Mouse (Mus musculus) MEL (cell line): Measurements from ENCODE around the gene Gm17545. TPM values are rescaled to one million over a fixed set of nuclear protein-coding genes. Genes with fewer than 3 reads are reported as not detected.
A peak's percentile ranks its signal among the peaks of the same experiment; 100 is the strongest.

Experiments used
- DNase-seq: peaks from one replicate; pipeline ENCODE4 v3.0.0; 2011; ENCODE audit warnings: low read depth, low spot score
- H3K27ac ChIP-seq: 2 replicates; pipeline ENCODE4 v1.5.1; 2012; ENCODE audit warnings: low read depth, mild to moderate bottlenecking, control low read depth, low read length, moderate library complexity; ENCODE audit not compliant: control insufficient read depth
- H3K27me3 ChIP-seq, 2 experiments: fragments of 150-350 bp in 1 of 2; sonication (generic) in 1 of 2; 2 replicates each; pipeline ENCODE4 v1.6.1; 2012; ENCODE audit warnings: low read length in 2 of 2, mild to moderate bottlenecking in 2 of 2, improper control_type of control experiment in 1 of 2, moderate library complexity in 1 of 2; ENCODE audit not compliant: insufficient read depth in 2 of 2, control insufficient read depth in 1 of 2
- H3K36me3 ChIP-seq, 2 experiments: 2 replicates each; pipeline ENCODE4 v1.6.1; 2012 to 2014; ENCODE audit warnings: low read length in 2 of 2, improper control_type of control experiment in 1 of 2, inconsistent platforms in 1 of 2, mild to moderate bottlenecking in 1 of 2; ENCODE audit not compliant: insufficient read depth in 2 of 2, control insufficient read depth in 1 of 2
- H3K4me1 ChIP-seq, 2 experiments: fragments of 150-350 bp in 1 of 2; sonication (generic) in 1 of 2; 2 replicates each; pipeline ENCODE4 v1.6.1; 2012; ENCODE audit warnings: low read length in 2 of 2, improper control_type of control experiment in 1 of 2, mild to moderate bottlenecking in 1 of 2; ENCODE audit not compliant: insufficient read depth in 2 of 2, control insufficient read depth in 1 of 2
- H3K4me3 ChIP-seq, 2 experiments: fragments of 150-350 bp in 1 of 2; sonication (generic) in 1 of 2; 2 replicates each; pipeline ENCODE4 v1.5.1; 2012; ENCODE audit warnings: low read depth in 2 of 2, low read length in 2 of 2, mild to moderate bottlenecking in 2 of 2, moderate library complexity in 2 of 2, control low read depth in 1 of 2, improper control_type of control experiment in 1 of 2; ENCODE audit not compliant: control insufficient read depth in 1 of 2, insufficient read depth in 1 of 2
- H3K79me2 ChIP-seq: 2 replicates; pipeline ENCODE4 v1.6.1; 2012; ENCODE audit warnings: mild to moderate bottlenecking, low read length, moderate library complexity; ENCODE audit not compliant: control insufficient read depth, poor library complexity, insufficient read depth
- H3K9ac ChIP-seq: 2 replicates; pipeline ENCODE4 v1.6.1; 2012; ENCODE audit warnings: low read depth, mild to moderate bottlenecking, control low read depth, low read length, moderate library complexity; ENCODE audit not compliant: control insufficient read depth, poor library complexity, severe bottlenecking
- H3K9me3 ChIP-seq: fragments of 150-350 bp; sonication (generic); replicated peaks from 2 replicates; pipeline ENCODE4 v1.6.1; 2012; ENCODE audit warnings: mild to moderate bottlenecking, low read length, improper control_type of control experiment, moderate library complexity; ENCODE audit not compliant: insufficient read depth
- CTCF ChIP-seq, 3 experiments: IDR thresholded peaks in 2 of 3; conservative IDR thresholded peaks in 1 of 3; 2 replicates each; pipeline ENCODE4 v1.5.1; 2011 to 2012; ENCODE audit warnings: low read length in 3 of 3, low read depth in 2 of 3, mild to moderate bottlenecking in 2 of 3, improper control_type of control experiment in 1 of 3, inconsistent platforms in 1 of 3, mixed read lengths in 1 of 3, moderate library complexity in 1 of 3; ENCODE audit not compliant: control insufficient read depth in 1 of 3, insufficient read depth in 1 of 3, poor library complexity in 1 of 3, severe bottlenecking in 1 of 3
- ELF1 ChIP-seq: IDR thresholded peaks from 2 replicates; pipeline ENCODE4 v1.6.1; 2014; ENCODE audit warnings: low read depth, mild to moderate bottlenecking, inconsistent platforms, low read length, improper control_type of control experiment, moderate library complexity
- EP300 ChIP-seq, 2 experiments: IDR thresholded peaks; 2 replicates each; pipeline ENCODE4 v1.6.1; 2011; ENCODE audit warnings: improper control_type of control experiment in 2 of 2, low read length in 2 of 2, low read depth in 1 of 2, mild to moderate bottlenecking in 1 of 2
- GABPA ChIP-seq: IDR thresholded peaks from 2 replicates; pipeline ENCODE4 v1.6.1; 2012; ENCODE audit warnings: low read depth, mild to moderate bottlenecking, inconsistent platforms, low read length, improper control_type of control experiment, moderate library complexity
- JUND ChIP-seq: IDR thresholded peaks from 2 replicates; pipeline ENCODE4 v1.6.1; 2011; ENCODE audit warnings: low read depth, mild to moderate bottlenecking, improper control_type of control experiment, low read length
- MAFK ChIP-seq: IDR thresholded peaks from 2 replicates; pipeline ENCODE4 v1.6.1; 2011; ENCODE audit warnings: low read depth, mild to moderate bottlenecking, low read length, improper control_type of control experiment, borderline replicate concordance
- MAX ChIP-seq: IDR thresholded peaks from 2 replicates; pipeline ENCODE4 v1.6.1; 2011; ENCODE audit warnings: low read length, improper control_type of control experiment
- MXI1 ChIP-seq: IDR thresholded peaks from 2 replicates; pipeline ENCODE4 v1.6.1; 2011; ENCODE audit warnings: mild to moderate bottlenecking, low read depth, low read length, improper control_type of control experiment
- MYB ChIP-seq: IDR thresholded peaks from 2 replicates; pipeline ENCODE4 v1.6.1; 2011; ENCODE audit warnings: mild to moderate bottlenecking, low read depth, low read length, improper control_type of control experiment
- NELFE ChIP-seq: IDR thresholded peaks from 2 replicates; pipeline ENCODE4 v1.6.1; 2011; ENCODE audit warnings: low read depth, low read length, improper control_type of control experiment
- NRF1 ChIP-seq: IDR thresholded peaks from 2 replicates; pipeline ENCODE4 v1.6.1; 2014; ENCODE audit warnings: low read depth, mild to moderate bottlenecking, inconsistent platforms, low read length, improper control_type of control experiment, moderate library complexity; ENCODE audit not compliant: poor library complexity, insufficient read depth, severe bottlenecking
- POLR2AphosphoS5 ChIP-seq: IDR thresholded peaks from 2 replicates; pipeline ENCODE4 v1.6.1; 2012; ENCODE audit warnings: low read depth, borderline replicate concordance, mild to moderate bottlenecking, inconsistent platforms, low read length, moderate library complexity, mixed read lengths
- RAD21 ChIP-seq: IDR thresholded peaks from 2 replicates; pipeline ENCODE4 v1.6.1; 2011; ENCODE audit warnings: mild to moderate bottlenecking, low read depth, low read length, improper control_type of control experiment
- TCF12 ChIP-seq: IDR thresholded peaks from 2 replicates; pipeline ENCODE4 v1.6.1; 2014; ENCODE audit warnings: low read depth, mild to moderate bottlenecking, inconsistent platforms, low read length, improper control_type of control experiment, moderate library complexity
- UBTF ChIP-seq: IDR thresholded peaks from 2 replicates; pipeline ENCODE4 v1.6.1; 2012; ENCODE audit warnings: low read depth, mild to moderate bottlenecking, inconsistent platforms, low read length, improper control_type of control experiment, moderate library complexity, borderline replicate concordance; ENCODE audit not compliant: insufficient read depth
- USF2 ChIP-seq, 2 experiments: IDR thresholded peaks; 2 replicates each; pipeline ENCODE4 v1.6.1; 2011 to 2012; ENCODE audit warnings: improper control_type of control experiment in 2 of 2, low read length in 2 of 2, borderline replicate concordance in 1 of 2, inconsistent platforms in 1 of 2, low read depth in 1 of 2, mild to moderate bottlenecking in 1 of 2; ENCODE audit not compliant: insufficient read depth in 1 of 2
- ZKSCAN1 ChIP-seq: IDR thresholded peaks from 2 replicates; pipeline ENCODE4 v1.6.1; 2012; ENCODE audit warnings: low read depth, mild to moderate bottlenecking, inconsistent platforms, low read length, improper control_type of control experiment, moderate library complexity
- polyA plus RNA-seq, 2 experiments: library from polyadenylated mRNA; stranded (reverse) in 1 of 2; unstranded in 1 of 2; fragments of >175 nt in 1 of 2; fragments of >200 nt in 1 of 2; gene quantifications; 2 replicates each; pipeline versions ENCODE4 v1.2.1 to v1.2.4; 2012; ENCODE audit warnings: low replicate concordance in 2 of 2, low read depth in 1 of 2; ENCODE audit not compliant: insufficient read length in 2 of 2, insufficient read depth in 1 of 2, missing spikeins in 1 of 2
- total RNA-seq: library from RNA; depleted of rRNA; stranded (reverse); fragments of 300-350 nt; gene quantifications from 2 replicates; pipeline ENCODE4 v1.2.3, GENCODE M21; 2012

The Gm17545 gene
- total and polyA plus RNA-seq, 3 experiments = not detected

DNA sequence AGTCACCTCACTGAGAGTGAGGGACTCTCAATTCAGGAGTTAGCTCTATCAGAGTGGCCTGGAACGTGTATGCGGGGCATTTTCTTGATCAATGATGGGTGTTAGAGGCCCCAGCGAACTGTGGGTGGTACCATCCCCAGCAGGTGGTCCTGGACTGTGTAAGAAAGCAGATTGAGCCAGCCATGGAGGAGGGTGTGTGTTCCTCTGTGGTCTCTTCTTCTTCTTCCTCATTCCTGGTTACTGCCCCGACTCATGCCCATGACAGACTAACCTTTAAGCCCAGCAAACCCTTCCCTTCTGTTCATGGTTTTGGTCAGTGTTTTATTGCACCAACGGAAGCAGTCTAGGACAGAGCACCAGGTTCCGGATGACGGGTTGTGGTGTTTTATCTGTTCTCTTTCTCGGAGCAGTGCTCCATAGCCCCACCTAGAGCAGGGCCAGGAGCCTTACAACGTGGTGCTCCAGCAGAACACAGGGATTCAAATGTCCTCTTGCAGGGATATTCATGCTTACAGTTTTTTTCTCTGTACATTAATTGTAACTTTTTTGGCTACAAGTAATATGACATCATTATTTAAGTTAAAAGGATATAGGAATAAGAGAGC is 40.2 kb downstream of the Gm17545 start:
- H3K27ac ChIP-seq = no peak overlapping the region
- H3K9ac ChIP-seq = no peak overlapping the region
- no peaks in the 10 kb centered on the region for H3K27me3 ChIP-seq
- TF ChIP-seq MAX (0 out of 2 replicates have a peak, but pooled peaks have one; percentile 12), NRF1 (0 out of 2 replicates have a peak, but pooled peaks have one; percentile 17), CTCF (IDR thresholded peaks at IDR 0.05 in 2 of 3, conservative IDR thresholded peaks at IDR 0.05 in 1 of 3; ENCODE audit: control insufficient read depth in 1 of 3, insufficient read depth in 1 of 3, low read depth in 2 of 3, low read length in 3 of 3, poor library complexity in 1 of 3, severe bottlenecking in 1 of 3) (peak; percentile 15 to 48 (median 34); a peak in 5 of 6 replicates), NELFE (no peak)
- H3K79me2 ChIP-seq = no peaks in the 10 kb centered on the region
- H3K4me1 ChIP-seq = peaks cover 8 to 11% of the 10 kb centered on the region in 2 experiments
- H3K4me3 ChIP-seq = no peak overlapping the region
- no peaks in the 10 kb centered on the region for H3K9me3 ChIP-seq
- peaks cover 0 to 7% of the 10 kb centered on the region in 2 experiments; a peak in 2 of 4 replicates for H3K36me3 ChIP-seq
- peak; percentile 50 for DNase-seq

DNA sequence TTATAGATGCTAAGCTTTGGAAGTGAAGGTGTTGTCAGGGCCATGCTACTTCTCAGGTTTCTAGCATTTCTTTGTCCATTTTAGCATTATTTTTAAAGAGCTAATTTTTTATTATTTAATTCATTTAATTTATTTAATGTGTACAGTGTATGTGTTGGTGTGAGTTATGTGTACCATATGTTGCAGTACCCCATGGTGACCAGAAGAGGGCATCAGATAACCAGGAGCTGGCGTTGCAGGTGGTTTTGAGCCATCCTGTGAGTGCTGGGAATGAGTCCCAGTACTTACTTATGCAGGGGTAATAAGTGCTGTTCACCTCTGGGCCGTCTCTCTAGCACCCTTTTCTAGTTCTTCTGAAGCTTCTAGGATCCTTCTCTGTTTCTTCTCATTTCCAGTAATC is 41.0 kb downstream of the Gm17545 start:
- Histone ChIP-seq H3K27ac (no peak overlapping the region), H3K4me3 (no peak overlapping the region), H3K9ac (no peak overlapping the region), H3K27me3 (no peaks in the 10 kb centered on the region), H3K36me3 (peaks cover 0 to 7% of the 10 kb centered on the region in 2 experiments; a peak in 2 of 4 replicates), H3K79me2 (no peaks in the 10 kb centered on the region), H3K9me3 (no peaks in the 10 kb centered on the region), H3K4me1 (peaks cover 8 to 11% of the 10 kb centered on the region in 2 experiments)
- no peak for TF ChIP-seq MXI1
- TF ChIP-seq RAD21 = peak; percentile 34
- TF ChIP-seq ELF1 = no peak
- TF ChIP-seq TCF12 = no peak
- no peak for TF ChIP-seq NELFE
- no peak for TF ChIP-seq NRF1
- TF ChIP-seq USF2 (IDR thresholded peaks at IDR 0.05; ENCODE audit: borderline replicate concordance in 1 of 2, insufficient read depth in 1 of 2, low read depth in 1 of 2, low read length in 2 of 2) = no peak
- TF ChIP-seq MYB = no peak
- TF ChIP-seq GABPA = no peak
- no peak for TF ChIP-seq EP300 (IDR thresholded peaks at IDR 0.05; ENCODE audit: low read depth in 1 of 2, low read length in 2 of 2)
- peak; percentile 66 to 91 (median 75) for TF ChIP-seq CTCF (IDR thresholded peaks at IDR 0.05 in 2 of 3, conservative IDR thresholded peaks at IDR 0.05 in 1 of 3; ENCODE audit: control insufficient read depth in 1 of 3, insufficient read depth in 1 of 3, low read depth in 2 of 3, low read length in 3 of 3, poor library complexity in 1 of 3, severe bottlenecking in 1 of 3)
- no peak for TF ChIP-seq ZKSCAN1
- TF ChIP-seq JUND = no peak
- no peak for TF ChIP-seq MAFK
- no peak for TF ChIP-seq UBTF
- no peak for TF ChIP-seq POLR2AphosphoS5
- peak; percentile 53 for DNase-seq
